7 mouse cellular contexts compared by ENCODE assay signal in the genomic region with DNA sequence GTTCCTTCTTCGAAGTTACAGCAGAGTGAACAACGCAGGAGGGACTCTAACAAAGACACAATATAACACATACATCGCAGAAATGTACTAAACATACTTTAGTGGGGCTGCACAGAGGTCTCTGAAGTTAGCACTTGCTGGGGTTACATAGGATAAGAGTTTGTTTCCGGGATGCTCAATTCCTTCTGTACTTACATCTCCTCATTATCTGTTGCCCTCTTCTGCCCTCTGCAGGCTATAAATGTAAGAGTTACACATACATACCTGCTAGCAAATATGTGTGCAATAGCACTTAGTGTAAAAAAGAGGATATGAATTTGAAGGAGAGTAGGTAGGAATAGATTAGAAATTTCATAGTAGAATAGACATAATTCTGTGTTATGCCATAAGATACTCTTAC. TPM values are rescaled to one million over a fixed set of nuclear protein-coding genes. Genes with fewer than 3 reads are reported as not detected.
DNase-seq lines count a peak whose midpoint lies in the region; ATAC-seq lines count a peak whose summit lies in the region.

No protein-coding gene starts in this region.

- H3K36me3 ChIP-seq in embryonic facial prominence, embryonic 10.5 days (replicated peaks): no peaks in the 10 kb centered on the region
- no peaks in the 10 kb centered on the region for H3K36me3 ChIP-seq in intestine, embryonic 16.5 days (ENCODE audit: control insufficient read depth, insufficient read depth, low read length)

- H3K27ac ChIP-seq in embryonic facial prominence, embryonic 10.5 days (replicated peaks): no peak overlapping the region
- no peak overlapping the region for H3K27ac ChIP-seq in intestine, embryonic 16.5 days (ENCODE audit: low read length)

- H3K9me3 ChIP-seq in embryonic facial prominence, embryonic 10.5 days: no peaks in the 10 kb centered on the region
- H3K9me3 ChIP-seq in intestine, embryonic 16.5 days (ENCODE audit: control insufficient read depth, low read length): no peaks in the 10 kb centered on the region; the same call in 1 of the 2 replicates

- H3K4me3 ChIP-seq in embryonic facial prominence, embryonic 10.5 days: no peak overlapping the region
- H3K4me3 ChIP-seq in intestine, embryonic 16.5 days (ENCODE audit: low read length): no peak overlapping the region

- H3K27me3 ChIP-seq in embryonic facial prominence, embryonic 10.5 days (replicated peaks; ENCODE audit: low read depth, poor library complexity, severe bottlenecking): no peaks in the 10 kb centered on the region
- H3K27me3 ChIP-seq in intestine, embryonic 16.5 days (replicated peaks; ENCODE audit: control insufficient read depth, insufficient read depth, low read length): no peaks in the 10 kb centered on the region

- peak; percentile 33 to 40 for DNase-seq in spleen, postnatal 36 days (ENCODE audit: low spot score in 2 of 2)
- no peak for DNase-seq in spleen, adult 12 weeks (ENCODE audit: low spot score)
- DNase-seq in brain, adult 2 months (ENCODE audit: low read depth, low spot score): peak; percentile 90
- peak; percentile 11 for DNase-seq in embryonic facial prominence, embryonic 10.5 days (ENCODE audit: low spot score)
- peak; percentile 23 for DNase-seq in skeletal muscle tissue, adult 2 months (ENCODE audit: low read depth, low spot score)

- H3K9ac ChIP-seq in intestine, embryonic 16.5 days (ENCODE audit: low read depth, low read length): no peak overlapping the region

- ATAC-seq in intestine, embryonic 16.5 days: peak; percentile 75
- peak; percentile 83 for ATAC-seq in megakaryocyte, adult 5-6 weeks (ENCODE audit: poor library complexity, severe bottlenecking)

- H3K4me1 ChIP-seq in embryonic facial prominence, embryonic 10.5 days: no peaks in the 10 kb centered on the region
- H3K4me1 ChIP-seq in intestine, embryonic 16.5 days (ENCODE audit: control insufficient read depth, insufficient read depth, low read length): no peaks in the 10 kb centered on the region

- no peak overlapping the region for H3K4me2 ChIP-seq in intestine, embryonic 16.5 days (ENCODE audit: low read depth, low read length)

- WGBS in embryonic facial prominence, embryonic 10.5 days: 54% methylated on average over 4 of the region's 4 CpGs
- 45% methylated on average over 4 of the region's 4 CpGs for WGBS in intestine, embryonic 16.5 days

RNA-seq across cellular contexts. Expression of gene Golim4, which starts 44.4 kb away (rescaled TPM):
- polyA plus RNA-seq in embryonic facial prominence, embryonic 10.5 days (2016; fragmentation: Nextera tagmentation; extraction: Ambion mirVana): 47.2 and 51.0 TPM in 2 replicates
- 34.5 and 40.2 TPM in 2 replicates for polyA plus RNA-seq in intestine, embryonic 16.5 days (2015; fragmentation: Nextera tagmentation; extraction: Ambion mirVana)
- total RNA-seq in megakaryocyte, adult 5-6 weeks (2015): 44.6 and 53.5 TPM in 2 replicates
- total RNA-seq in megakaryocyte, adult 5-6 weeks (2017): 39.0 and 56.4 TPM in 2 replicates
